Mouse (Mus musculus): ENCODE results near the gene Gpr176.

Gene Gpr176

DNA sequence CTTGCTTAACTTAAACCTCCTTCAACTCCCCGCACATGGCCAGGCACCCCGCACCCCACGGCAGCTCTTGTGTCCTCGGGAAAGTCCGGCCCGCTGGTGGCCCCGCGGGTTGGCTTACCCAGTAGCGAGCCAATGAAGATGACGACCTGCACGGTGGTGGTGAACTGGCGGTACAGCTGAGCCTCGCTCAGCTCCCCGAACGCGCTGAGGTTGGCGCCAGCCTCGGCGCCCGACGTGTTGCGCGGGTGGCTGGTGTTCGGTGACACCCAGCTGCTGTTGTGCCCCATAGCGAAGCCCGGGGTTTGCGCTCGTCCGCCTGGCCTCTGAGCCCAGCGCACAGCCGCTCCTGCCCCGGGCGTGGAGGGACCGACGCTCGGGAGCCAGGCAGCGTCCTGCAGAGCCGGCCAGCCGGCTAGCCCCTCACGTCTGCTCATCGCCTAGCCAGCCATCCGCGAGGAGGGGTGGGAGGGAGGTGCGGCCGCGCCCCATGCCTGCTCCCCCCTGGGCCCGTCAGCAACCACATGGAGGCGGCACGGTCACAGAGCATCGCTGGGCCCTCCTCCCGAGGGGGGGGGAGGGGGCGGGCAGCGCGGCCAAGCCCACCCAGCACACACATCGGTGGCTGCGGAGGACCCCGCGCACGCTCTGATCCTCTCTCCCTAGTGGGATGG, at the start of gene Gpr176:
TSS of gene Gpr176 (minus strand) at position 519 of the 671 bp plus-strand sequence.
- peak; percentile 56 for DNase-seq

GRCm38 (mm10) chr2:118422385-118422784, 49.2 kb upstream of the Gpr176 start:
- DNase-seq, result no peak

DNA sequence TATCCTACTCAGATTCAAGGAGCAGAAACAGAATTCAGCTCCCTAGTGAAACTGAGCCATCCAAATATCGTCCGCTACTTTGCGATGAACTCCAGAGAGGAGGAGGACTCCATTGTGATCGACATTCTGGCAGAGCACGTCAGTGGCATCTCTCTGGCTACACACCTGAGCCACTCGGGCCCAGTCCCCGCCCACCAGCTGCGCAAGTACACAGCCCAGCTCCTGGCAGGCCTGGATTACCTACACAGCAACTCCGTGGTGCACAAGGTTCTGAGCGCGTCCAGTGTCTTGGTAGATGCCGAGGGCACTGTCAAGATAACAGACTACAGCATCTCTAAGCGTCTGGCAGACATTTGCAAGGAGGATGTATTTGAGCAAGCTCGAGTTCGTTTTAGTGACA, 48.7 kb upstream of the Gpr176 start:
- DNase-seq, result no peak

- DNase-seq, result no peak
Measured at GRCm38 (mm10) chr2:118418076-118418475, 44.9 kb upstream of the Gpr176 start.

GRCm38 (mm10) chr2:118415601-118416355, 42.6 kb upstream of the Gpr176 start:
- no peak for DNase-seq

- no peak for DNase-seq
Measured at GRCm38 (mm10) chr2:118412821-118413220, 39.6 kb upstream of the Gpr176 start.

- DNase-seq, result no peak
Measured at GRCm38 (mm10) chr2:118408336-118408895, 35.2 kb upstream of the Gpr176 start.

DNA sequence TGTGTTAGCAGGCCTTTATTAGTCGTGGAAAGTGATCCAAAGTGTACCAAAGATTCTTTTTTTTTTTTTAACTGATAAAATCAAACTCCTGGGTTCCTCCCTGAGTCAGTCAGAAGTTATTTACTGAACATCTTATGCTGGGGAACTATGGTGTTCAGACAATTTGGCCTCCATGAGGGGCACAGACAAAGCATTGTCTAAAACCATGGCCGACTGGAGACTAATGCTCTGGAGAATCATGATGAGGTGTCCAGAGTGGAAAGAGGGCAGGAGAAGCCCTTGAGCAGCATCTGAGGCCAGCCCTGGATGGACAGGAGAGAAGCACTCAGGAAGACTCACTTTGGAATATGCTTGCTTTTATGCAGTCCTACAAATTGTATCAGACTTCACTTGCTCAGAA, 33.6 kb upstream of the Gpr176 start:
- DNase-seq, result no peak

DNA sequence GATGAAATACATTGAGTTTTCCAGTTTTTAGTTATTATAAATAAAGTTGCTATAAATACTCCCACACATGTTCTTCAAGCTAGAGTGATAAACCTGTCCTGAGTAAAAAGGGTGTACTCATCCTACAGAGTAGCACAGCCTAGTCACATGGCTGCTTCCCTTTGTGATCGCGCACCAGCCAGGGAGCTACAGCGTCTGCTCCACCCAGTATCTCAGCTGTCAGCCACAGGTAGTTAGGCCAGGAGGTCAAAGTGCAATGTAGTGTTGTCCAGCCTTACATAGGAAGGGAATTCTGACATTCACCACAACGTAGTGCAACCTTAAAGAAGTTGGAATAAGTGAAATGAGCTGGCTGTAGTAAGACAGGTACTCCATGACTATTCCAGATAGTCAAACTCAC, 32.3 kb upstream of the Gpr176 start:
- no peak for DNase-seq

DNA sequence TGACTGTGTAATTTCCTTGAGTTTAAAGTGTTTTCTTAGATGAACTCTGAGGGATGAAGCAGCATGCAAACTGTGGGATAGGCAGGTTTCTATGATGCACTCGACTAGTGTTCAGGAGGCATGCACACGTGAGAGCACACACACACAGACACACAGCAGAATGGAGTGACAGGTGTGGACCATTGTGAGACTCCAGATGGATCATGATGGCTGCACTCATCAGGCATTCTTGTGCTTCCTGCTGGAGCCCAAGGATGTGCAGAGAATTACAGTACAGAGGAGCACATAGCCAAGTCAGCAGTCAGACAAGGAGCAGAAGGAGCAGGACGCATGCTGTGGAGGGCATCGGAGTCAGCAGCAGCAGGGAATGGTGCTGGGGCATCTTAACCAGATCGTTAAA, 31.1 kb upstream of the Gpr176 start:
- no peak for DNase-seq

GRCm38 (mm10) chr2:118401834-118402727, 28.9 kb upstream of the Gpr176 start:
- DNase-seq, result no peak

DNA sequence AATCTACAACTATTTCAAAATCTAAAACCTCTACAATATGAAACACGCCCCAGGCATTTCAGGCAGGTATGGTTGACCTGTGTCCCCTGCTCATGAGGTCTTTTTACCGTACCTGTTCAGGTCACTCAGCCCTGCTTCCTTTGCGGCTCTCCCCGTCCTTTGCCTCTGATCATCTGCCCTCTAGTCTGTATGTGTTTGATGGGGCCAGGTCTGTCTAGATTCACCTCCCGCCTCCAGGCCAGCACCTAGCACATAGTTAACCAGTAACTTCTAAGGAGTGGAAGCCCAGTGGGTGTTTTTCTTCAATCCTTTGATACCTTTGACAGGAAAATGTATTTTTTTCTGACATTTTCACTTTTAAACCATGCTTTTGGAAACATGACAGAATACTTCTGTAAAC, 26.5 kb upstream of the Gpr176 start:
- no peak for DNase-seq

GRCm38 (mm10) chr2:118391201-118391600, 18.0 kb upstream of the Gpr176 start:
- no peak for DNase-seq

DNA sequence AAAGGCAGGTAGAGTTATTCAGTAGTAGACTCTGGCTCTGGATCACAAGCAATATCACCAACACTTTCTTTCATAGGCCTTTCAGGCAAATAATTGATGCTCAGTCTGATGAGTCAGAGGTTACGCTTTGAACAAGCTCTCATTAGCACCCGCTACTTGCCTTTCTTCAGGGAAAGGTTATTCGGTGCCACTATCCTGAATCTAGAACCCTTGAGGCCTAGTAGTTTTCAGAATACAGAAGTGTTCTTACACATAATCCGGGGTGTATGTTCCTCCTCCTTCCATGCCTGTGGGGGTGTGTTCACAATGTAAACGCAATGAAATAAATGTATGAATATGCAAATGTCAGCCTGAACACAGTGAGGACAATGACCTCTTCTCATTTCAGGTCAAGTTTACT, 16.9 kb upstream of the Gpr176 start:
- DNase-seq, result no peak

- DNase-seq, result no peak
Measured at GRCm38 (mm10) chr2:118389569-118389968, 16.4 kb upstream of the Gpr176 start.

DNA sequence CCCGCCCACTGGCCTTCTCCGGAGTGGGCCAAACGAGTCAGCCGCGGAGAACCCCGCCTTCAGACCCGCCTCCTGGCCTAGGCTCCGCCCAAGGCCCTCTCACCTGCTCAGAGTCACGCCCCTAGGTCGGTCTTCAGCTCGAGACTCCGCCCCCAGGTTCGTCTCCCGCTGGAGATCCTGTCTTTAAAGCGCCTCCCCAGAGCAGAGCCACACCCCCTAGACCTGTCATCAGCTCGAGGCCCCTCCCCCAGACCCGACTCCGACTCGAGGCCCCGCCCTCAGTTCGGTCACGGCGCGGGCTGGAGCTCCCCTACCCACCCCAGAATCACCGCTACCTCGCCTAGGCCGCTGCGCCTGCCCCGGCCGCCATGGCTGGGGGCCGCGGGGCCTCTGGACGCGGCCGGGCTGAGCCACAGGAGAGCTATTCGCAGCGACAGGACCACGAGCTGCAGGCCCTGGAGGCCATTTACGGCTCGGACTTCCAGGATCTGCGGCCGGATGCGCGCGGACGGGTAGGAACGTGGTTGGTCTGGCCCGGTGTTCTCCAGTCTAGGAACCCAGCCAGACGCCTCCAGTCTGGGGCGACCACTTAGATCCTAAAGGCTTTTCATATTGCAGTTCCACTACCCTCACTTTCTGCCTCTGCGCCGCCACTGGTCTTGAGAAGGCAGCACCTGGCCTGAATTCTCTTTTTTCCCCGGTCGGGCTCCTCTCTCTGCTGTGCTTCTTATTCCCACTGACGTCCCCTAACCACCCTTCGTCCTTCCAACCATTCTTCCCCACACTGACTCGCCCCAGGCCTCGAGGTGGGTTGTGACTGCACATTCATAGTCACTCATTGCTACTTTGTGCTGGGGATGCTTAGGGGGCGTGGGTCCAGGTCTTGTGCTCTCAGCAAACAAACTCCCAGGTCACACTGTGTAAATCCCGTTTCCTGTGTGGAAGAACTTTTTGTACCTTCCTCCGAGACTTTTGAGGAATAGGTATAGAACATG, 15.4 kb upstream of the Gpr176 start, which contains the start of gene Eif2ak4:
TSS of gene Eif2ak4 (plus strand) at position 278 of the 995 bp plus-strand sequence.
- DNase-seq, result peak; percentile 99

GRCm38 (mm10) chr2:118383387-118383786, 10.2 kb upstream of the Gpr176 start:
- DNase-seq, result no peak

DNA sequence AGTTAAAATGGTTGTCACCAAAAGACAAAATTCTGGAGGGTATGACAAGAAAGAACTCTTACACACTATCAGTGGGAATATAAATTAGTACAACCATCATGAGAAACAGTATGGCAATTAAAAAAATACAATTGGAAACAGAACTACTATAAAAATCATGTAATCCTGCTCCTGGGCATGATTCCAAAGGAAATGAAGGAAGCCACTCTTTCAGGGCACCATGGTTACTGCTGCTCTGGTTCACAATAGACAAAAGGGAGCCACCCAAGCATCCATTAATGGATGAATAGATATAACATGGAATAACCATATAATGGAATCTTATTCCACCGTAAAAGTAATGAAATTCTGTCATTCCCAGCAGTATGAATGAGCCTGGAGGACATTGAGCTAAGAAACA, 6.5 kb upstream of the Gpr176 start:
- DNase-seq, result no peak

DNA sequence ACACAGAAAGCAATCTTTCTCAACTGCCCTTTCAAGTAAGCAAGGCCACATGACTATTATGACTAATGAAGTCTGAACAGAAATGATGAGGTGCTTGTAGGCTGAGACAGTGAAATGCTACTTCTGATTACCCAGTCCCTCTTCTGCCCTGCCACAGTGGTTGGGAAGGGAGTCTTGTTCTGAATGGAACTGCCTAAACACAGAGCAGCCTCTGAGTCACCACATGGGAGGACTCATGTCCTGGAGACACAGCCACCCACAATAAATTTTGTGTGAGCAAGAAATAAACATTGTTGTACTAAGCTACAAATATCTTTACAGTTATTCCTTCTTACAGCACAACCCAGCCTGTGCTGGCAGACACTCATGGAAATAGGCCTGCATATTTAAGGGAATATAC, 2.7 kb upstream of the Gpr176 start:
- DNase-seq, result no peak

DNA sequence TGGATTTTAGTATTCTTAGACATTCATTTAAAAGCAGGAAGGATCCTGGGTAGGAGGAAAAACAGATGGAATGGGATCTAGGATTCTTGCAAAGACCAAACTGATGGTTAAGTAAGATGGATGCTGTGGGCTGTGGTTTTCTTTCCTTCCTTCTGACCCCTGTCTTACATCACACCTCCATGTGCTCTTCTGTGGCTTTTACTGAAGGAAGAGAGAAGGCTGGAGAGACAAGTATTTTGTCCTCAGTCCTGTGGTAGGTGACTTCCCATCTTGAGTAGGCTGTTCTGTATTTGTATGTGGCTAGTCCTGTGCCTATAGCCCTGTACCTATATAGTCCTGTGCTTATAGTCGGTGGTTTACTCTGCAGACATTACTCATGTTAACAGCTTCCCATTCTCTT, 2.3 kb upstream of the Gpr176 start:
- DNase-seq, result no peak

DNA sequence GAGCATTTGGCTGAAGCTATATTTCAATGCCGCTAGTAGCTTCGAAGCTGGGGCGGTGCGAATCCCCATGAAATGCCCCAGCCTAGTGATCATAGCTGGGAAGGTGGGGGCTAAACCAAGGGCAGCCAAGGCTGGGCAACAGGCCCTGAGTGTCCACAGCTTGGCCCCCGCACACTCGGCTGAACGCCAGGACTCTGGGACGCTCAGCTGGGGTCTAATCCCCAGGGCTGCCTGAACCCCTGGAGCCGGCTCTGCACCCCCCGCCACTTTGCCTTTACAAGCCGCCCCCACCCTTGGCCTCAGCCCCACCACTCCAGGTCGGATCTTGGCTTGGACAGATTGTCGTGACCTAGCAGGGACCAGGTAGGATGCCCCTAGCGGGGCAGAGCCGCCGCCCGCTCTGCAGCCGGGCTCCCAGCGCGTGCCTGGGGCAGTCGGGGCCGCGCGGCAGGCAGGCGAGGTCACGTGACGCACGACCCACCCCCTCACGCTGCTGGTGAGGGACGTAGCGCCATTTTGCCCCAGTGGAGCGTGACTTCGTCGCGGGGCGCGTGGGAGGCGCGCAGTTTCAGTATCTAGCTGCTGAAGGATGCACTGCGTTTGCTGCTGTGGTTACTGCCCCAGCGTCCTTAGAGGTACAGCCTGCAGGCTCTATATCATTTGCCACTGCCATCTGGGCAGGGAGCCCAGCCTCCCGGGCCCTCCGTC, 507 bp upstream of the Gpr176 start:
- DNase-seq, result peak; percentile 87

Measured in thymus, postnatal 4 days (tissue).